Mouse (Mus musculus) spleen, postnatal 10 days (tissue): ENCODE measurements at regions not wholly inside any gene's neighbourhood (a gene's known extent, or its start where the extent isn't known, plus 50 kb on each side); places are given as distances from the start of the nearest gene placed in this dataset.

Experiments used
- DNase-seq, 2 experiments: peaks; one replicate each; pipeline ENCODE4 v3.0.0; 2021 to 2022; ENCODE audit warnings: low spot score in 2 of 2

DNA sequence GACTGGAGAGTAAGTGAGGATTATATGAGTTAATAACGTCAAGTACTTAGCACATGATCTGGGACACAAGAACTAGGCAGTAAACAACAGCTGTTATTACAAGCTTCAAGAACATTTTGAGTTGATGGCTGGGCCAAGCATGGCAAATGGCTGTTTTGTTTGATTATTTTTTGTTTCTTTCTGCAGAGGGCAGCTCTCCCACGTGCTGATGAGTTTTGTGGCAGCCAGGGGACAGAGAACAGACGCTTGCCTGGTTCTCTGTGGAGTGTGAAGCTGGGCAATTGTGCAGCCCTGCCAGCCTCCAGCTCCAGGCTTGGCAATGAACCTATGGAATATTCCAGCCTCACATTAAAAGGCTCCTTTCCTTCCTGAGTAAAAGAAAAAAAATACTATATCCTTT, 592.2 kb downstream of the Tox3 start:
- DNase-seq, result no peak

DNA sequence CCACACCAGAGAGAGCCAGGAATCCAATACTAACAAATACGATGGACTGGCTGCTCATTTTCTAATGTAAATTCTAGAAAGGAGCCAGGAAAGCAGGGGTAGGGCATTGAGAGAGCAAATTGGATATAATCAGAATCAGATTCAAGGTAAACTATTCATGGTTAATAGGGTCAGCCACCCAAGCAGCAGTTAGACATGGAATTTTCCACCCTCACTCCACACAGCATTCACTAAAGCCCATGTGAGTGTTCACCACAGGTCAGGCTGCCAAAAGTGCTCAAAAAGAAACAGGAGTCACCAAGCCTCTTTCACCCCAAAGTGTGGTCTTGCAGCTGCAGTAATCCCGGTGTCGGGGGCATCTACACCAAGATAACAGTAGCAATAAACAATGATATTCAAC, 596.9 kb downstream of the Tox3 start:
- no peak for DNase-seq

DNA sequence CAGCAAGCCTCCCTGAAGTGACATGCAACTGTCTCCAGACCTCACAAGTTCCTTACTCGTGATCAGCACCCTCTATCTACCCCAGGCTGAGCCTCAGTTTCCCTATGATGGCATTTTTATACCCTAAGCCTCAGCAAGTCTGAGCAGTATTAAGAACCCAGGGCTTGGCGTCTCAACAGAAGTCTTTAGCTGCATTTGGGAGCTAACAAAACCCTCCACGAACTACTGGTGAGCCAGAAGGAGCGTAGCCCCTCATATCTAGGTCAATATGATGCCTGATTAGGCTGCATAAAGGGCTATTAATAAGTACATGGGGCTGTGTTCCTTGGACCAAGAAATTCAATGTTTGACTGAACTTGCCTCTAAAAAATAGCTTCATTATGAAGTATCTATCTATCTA, 600.4 kb downstream of the Tox3 start:
- no peak for DNase-seq

DNA sequence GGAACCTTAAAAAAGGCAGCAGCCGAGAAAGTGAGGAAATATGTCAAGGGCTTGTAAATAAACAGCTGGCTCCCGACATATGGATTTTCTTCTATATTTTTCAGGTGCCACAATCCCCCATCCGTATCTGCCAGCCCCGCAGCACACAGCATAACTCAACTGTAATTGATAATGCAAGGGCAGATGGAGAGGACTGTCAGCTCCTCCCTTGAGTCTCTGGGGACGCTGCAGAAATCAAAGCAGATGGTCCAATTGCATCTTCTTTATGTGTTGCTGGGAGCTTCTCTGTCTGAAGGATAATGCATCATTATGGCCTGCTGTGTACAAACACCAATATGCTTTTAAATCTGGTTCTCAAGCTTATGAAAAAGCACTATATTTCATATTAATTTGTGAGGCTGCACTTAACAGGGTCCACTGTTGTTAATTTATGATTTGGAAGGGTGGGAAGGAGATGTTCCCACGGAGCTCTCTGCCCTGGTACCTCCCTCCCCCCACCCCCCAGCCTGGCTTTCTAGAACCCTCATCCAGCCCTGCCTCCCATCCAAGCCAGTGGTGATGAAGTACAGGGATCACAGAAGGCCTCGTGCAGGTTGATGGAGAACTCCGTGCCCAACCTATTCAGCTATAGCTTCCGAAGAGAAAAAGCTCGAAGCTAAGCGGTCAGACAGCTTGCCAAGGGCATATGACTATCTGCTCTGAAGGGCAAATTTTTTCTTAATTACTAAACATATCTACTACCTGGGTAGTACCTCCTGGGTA, 603.7 kb downstream of the Tox3 start:
- DNase-seq, result no peak

DNA sequence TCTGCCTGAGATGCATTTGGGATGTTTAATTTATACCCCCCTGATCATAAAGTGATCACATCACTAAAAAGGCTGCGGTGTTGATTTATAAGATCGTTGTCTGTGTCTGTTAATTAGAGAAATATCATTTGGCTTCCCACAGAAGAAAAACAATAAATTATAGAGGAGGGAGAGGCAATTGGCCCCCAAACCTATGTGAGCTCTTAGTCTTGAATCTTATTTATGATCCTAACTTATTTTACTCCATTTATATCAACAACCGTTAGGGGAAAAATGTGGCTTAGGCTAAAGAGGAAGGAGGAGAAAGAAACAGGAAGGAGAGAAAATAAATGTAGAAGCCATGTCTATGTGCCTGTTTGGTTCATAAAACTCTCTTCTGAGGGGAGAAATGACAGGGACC, 609.5 kb downstream of the Tox3 start:
- no peak for DNase-seq

DNA sequence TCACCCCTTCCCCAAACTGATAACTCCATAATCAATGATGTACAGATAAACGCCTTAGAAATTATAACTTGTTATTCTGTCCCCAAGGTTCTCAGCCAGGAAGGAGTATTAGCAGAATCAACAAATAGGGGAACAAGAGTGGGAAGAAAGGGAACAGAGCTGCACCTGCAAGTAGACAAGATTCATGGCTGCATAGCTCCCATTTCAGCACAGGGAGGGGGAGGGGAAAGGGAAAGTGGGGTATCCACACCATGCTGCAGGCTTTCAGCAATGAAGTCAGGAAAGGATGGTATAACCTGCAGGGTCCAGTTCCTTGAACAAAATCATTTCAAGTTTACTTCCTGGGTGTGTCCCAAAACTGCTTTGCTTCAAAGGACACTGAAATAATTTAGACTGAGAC, 610.5 kb downstream of the Tox3 start:
- DNase-seq, result no peak

DNA sequence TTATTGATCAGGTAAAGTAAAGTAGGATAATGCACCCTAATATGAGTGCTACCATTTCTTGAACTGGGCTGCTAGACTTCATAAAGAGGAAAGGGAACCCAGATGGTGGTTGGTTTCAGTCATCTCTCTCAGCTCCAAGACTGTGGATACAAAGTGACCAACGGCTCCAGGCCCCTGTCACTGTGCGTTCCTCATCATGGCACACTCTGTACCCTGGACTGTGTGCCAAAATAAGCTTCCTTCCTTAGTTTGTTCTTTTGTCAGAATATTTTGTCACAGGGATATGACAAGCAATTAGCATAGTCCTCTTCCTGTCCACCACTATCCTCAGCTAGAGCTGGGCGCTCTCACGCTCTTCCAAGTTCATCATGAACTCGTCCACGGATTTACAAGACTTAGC, 620.9 kb downstream of the Tox3 start:
- no peak for DNase-seq

DNA sequence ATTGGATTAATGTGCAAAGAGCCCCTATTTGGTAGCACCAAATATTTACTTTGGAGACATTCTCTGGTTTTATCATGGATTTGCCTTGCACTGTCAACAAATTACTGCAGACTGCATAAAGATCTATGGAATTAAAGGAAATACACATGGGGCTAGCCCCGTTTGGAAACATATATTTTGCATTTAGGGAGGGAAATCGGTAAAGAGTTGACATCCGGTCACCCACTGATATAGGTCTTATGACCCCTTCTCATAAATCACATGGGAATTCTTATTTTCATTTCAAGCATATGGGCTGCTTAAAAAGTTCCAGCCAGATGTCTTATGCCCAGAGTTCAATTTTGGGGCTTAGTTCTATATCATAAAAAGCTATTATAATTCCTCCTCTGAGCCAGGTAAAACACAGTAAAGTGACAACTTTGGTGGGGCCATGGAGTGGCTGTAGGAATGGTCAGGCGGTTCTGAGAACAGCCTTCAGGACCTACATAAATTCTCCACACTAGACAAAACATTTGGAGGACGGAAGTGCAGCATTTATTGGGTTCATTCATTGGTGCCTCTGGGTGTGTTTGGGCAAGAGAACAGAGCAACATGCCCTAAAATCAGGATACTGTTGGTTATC, 626.3 kb downstream of the Tox3 start:
- DNase-seq, result no peak

DNA sequence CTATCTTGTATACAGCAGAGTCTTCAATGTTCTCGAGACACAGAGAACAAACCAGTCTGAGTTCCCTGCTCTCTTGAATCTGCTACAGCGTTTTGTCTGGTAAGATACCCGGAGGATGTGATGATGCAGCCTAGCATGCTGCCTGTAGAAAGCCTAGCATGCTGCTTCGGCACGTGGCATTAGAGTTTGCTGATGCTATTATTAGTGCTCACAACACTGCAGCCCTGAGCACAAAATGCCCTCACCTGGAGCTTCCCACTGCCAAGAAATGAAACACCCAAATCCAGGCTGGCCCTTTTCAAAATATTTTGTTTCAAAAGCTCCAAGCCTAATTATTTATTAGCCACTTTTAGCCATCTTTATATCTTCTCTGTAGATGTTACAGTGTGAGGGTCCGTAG, 634.3 kb downstream of the Tox3 start:
- DNase-seq, result no peak

DNA sequence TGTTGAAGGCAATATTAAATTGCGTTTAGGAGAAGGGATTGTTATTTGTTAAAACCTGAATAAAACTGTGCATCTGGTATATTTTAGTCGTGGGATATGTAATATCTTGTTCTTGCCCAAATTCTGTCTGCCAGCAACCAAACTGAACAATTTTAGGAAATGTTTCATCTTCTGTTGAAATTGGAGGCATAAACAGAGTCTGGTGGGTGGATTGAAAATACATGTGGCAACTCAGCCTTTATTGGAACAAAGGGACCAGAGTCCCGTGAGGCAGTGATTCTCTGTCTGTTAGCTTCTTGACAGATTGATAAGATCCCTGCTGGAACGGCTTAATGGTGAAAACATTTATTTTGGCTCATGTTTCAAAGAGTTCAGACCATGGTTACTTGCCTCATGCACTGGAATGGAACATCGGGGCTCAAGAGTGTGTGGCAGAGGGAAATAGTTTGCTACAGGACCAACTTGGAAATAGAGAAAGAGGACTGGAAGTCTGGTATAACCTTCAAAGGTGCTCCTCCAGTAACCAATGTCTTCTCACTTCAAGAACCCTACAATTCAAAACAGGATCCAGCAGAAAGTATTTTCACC, 640.7 kb downstream of the Tox3 start:
- no peak for DNase-seq

DNA sequence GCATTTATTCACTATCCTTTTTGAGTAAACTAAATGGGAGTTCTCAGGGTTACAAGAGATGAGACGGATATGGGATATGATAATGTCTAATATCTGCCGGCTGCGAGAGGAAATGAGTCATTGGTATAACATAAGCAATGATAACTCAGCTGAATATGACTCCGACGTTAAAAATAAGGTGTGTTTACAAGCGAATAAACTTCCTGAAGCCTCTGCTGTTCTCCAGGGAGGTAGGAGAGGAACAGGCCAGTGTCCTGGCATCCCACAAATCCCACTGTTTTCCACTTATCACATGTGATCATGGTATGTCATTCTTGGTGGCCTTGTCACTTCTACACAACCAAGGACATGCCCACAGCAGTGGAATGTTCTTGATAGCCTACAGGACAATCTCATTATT, 641.7 kb upstream of the Sall1 start:
- DNase-seq, result no peak

DNA sequence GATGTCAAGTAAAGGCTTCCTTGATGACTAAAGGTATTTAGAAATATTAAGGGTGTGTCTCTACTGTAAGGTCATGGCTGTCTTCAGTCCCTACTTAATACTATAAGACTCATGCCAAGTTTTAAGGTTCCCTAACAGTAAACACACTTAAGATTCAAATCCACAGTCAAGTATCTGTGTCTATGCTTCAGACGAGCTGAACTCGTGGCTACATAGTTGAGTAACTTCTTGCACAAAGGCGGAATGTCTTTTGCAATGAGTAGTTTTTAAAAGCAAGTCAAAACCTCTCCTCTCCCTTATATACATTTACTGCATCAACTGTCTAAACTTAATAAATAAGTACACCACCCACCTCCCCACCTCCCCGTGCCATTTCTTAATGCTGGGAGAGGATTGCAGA, 637.0 kb upstream of the Sall1 start:
- no peak for DNase-seq

DNA sequence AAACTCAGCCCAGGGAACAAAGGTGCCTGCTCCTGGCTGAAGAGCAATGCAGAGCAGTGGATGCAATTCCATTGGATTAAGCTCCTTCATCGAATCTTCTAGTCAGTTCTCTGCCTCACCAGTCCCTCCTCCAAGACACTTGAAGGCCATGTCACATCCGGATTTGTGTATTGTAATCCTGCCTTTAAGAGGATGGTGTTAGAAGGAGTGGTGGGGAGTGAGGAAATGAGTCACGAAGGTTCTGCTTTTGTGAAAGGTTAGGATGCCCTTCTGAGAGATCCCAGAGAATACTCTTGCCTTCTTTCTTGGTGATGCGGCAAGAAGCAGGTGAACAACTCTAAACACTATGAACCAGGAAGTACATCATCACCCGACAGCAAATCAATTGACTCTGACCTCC, 636.4 kb upstream of the Sall1 start:
- no peak for DNase-seq

DNA sequence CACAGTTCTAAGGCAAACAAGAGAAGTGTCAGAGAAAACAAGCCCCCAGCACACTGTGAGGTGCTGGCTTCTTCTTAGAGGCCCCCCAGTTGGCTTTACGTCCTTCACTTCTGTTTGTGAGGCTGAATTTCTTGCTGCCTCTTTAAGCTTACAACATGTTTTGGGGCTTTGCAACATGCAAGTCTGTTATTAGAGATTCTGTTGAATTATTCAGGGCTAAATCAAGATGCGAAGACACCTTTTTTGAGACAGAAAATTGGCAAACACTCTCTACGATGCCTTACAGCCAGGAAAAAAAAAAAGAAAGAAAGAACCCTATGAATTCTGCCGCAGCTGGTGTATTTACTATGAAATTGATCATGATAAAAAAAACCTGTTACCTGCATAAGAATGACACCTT, 635.6 kb upstream of the Sall1 start:
- no peak for DNase-seq

DNA sequence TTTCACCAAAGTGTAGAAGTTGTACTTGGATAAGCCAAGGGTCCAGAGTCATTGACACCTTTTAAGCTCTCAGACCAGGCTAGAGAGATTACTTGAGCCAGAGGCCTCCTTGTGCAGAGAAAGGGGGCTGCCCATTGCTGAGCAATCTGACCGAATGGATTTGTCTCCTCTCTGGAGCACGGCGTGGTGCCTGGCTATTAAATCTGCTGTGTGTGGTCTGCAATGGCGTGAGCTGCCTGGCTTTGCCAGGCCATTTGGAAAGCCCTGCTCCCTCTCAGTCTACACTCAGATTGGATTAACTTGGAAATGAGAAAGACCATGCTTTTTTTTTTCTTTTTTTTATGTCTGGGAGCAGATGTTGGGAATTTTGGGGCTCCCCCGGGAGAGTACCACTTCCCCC, 633.3 kb upstream of the Sall1 start:
- no peak for DNase-seq

DNA sequence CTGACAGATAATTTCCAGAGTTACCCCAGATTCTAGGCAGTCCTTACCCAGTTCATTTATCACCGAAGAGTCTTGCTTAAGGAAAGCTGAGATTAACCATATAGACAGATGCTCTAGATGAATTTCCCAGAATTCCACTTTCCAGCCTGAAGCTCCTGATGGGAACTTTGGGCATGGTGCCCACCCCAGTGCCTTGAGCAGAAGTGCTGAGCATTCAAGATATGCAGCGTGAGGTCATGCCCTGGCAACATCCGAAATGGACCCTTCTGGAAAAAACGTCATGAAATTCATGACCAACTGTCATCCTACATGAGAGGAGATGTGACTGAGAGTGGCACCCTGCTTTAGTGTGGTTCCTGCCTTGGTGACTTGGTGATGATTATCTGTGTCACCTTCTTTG, 629.9 kb upstream of the Sall1 start:
- no peak for DNase-seq

DNA sequence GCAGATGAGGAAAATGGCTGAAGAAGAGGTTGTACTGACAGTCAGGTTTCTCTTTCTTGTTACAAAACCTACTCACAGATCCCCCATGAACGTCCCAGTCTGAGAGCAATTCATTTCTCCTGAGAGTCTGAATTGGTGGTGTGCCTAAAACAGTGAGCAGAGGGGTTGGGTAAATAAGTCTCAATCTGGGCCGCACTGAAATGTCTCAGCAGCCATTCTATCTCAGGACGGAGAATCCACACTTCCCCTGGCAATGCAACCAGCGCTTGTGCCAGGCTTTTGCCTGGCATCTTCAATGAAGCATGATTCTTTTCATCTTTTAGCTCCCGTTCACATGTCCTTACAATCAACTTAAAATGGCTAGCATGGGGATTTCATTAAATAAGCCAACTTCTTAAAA, 628.7 kb upstream of the Sall1 start:
- no peak for DNase-seq

DNA sequence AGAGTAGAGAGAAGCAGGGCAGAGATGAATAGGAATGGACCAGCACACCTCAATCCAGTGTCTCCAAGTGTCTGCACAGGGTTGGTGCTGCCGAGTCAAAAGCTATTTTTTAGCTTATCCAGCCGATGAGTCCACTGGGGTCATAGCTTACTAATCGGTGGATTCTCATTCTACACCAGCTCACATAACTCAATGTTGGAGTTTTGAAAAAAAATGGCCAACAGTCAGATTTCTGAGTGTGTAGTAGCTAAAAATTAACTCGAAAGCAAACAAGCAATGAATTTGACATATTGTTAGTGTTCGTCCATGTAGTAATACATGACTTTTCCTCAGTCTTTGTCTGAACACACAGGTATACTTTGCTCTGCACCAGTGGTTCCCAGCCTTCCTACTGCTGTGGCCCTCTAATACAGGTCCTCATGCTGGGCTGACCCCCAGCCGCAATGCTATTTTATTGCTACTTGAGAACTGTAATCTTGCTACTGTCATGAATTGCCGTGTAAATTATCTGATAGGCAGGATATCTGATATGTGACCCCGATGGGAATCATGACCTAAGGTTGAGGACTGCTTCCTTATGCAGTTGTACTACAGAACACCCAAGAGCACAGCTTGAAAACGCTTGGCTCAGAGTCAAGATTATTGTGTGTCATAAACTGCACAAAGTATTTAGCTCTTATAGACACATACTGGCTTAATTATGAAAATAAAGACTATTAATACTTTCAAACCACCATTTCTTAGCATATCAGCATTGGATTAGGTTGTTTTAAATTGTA, 621.1 kb upstream of the Sall1 start:
- no peak for DNase-seq

DNA sequence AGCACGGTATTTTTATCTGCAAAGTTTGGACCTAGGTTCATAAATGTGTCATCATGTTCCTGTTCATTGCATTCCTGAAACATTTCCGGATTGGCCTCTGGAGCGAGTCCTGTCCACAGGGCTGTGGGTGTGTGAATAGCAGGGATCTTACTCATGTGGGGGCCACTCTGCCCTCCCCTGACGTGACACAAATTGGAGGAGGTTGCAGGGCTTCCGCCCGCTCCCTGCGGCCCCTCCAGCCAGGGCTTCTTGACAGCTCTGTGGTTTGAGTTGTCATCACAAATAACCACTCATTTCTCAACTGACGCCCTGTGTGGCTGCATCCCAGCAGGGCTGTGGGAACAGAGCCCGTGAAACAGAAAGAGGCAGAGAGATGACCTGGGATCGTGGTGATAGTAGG, 619.9 kb upstream of the Sall1 start:
- peak; percentile 5 to 17 for DNase-seq

DNA sequence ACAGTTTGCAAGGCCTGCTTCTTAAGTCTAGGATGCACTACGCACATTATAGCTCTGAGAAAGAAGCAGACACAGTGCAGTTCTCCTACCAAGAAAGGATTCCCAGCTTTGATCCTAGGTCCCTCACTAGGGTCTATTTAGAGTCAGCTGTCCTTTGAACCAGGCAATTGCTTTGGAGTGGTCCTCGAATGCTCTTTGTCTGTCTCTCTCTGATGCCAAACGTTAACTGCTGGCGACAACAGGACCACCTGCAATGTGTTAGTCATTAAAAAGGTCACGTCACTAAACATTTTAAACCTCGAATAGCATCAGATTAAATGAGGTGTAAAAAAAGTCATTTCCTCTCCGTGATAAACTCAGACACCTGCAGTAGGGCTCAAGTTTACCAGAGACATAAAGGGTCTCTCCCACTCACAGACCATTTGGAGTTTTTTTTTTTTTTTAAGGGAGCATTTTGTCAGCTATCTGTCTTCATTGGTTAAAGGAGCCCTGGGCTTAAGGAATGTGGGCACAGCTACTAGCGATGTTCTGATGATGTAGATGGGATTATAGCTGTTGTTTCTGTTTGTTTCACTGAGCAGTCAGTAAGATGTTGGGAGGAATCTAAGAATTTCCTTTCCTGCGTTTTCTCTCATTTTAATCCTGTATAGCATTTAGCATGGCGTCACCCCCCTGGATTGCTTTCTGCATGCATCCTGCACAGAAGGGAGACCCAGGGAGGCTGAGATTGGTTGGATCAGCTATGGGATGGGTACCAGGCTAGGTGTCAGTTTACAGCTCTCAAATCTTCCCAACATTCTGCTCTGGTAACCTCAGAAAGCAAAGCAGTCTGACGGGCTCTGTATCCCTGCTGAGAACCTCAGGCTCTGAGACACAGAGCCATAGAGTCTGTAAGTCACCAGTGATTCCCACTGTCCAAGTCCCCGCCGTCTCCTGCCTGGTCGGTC, 615.3 kb upstream of the Sall1 start:
- DNase-seq, result no peak

DNA sequence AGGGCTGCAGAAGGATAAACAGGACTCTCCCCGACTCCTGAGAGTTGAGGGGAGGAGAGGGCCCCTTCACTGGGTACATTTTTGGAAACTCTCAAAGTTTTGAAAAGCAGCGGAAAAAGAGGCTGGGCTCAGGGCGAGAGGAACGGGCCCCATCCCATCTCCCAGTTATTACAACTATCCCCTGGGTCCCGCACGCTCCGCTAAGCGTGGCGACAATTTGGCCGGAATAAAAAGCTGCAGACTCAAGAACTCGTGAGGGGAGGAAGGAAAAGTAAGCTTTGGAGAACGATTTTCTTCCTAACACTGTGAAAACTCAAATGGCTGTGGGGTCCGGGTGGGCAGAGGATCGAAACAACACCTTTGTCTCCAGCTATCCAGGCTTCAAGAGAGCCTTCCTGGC, 611.4 kb upstream of the Sall1 start:
- DNase-seq, result no peak
